Mouse (Mus musculus): Measurements from ENCODE around the gene Magi1.
A peak's percentile ranks its signal among the peaks of the same experiment; 100 is the strongest.
"Not testable (repeated sequence)": the region's sequence is repeated elsewhere in the genome, so short reads cannot be mapped to it uniquely, and the experiment has no call there.

The Magi1 gene

GRCm38 (mm10) chr6:93661139-93661538, 622.6 kb downstream of the Magi1 start:
- no peak for DNase-seq (ENCODE audit: extremely low spot score, low spot score)

- DNase-seq (ENCODE audit: extremely low spot score, low spot score), result no peak
Measured at GRCm38 (mm10) chr6:93659534-93659933, 624.2 kb downstream of the Magi1 start.

GRCm38 (mm10) chr6:93657187-93657974, 626.3 kb downstream of the Magi1 start:
- peak; percentile 84 for DNase-seq (ENCODE audit: extremely low spot score, low spot score)

- no peak for DNase-seq (ENCODE audit: extremely low spot score, low spot score)
Measured at GRCm38 (mm10) chr6:93648581-93649230, 635.0 kb downstream of the Magi1 start.

GRCm38 (mm10) chr6:93629735-93630291, 653.9 kb downstream of the Magi1 start:
- not testable (repeated sequence) for DNase-seq (ENCODE audit: extremely low spot score, low spot score)

- DNase-seq (ENCODE audit: extremely low spot score, low spot score), result no peak
Measured at GRCm38 (mm10) chr6:93627200-93627599, 656.5 kb downstream of the Magi1 start.
